Mouse (Mus musculus) embryonic facial prominence, embryonic 13.5 days (tissue): ENCODE measurements around the gene Ncapd2. TPM values are rescaled to one million over a fixed set of nuclear protein-coding genes. Genes with fewer than 3 reads are reported as not detected.

Source experiments
- ATAC-seq: fragments of 200-750 bp; cut with Nextera tagmentation; 2 replicates; pipeline ENCODE4 v1.8.0; 2017; ENCODE audit warnings: low read depth; ENCODE audit not compliant: insufficient number of reproducible peaks, insufficient read depth, low FRiP score, low TSS enrichment
- H3K27ac ChIP-seq: fragments of 300-500 bp; sonication (generic); 2 replicates; pipeline ENCODE4 v1.5.1; 2015; ENCODE audit warnings: moderate library complexity, mild to moderate bottlenecking, inconsistent platforms
- H3K27me3 ChIP-seq: fragments of 300-500 bp; sonication (generic); 2 replicates; pipeline ENCODE4 v1.6.1; 2015; ENCODE audit warnings: mild to moderate bottlenecking, inconsistent platforms
- H3K36me3 ChIP-seq: fragments of 300-500 bp; sonication (generic); 2 replicates; pipeline ENCODE4 v1.6.1; 2015; ENCODE audit warnings: mild to moderate bottlenecking, inconsistent platforms
- H3K4me1 ChIP-seq: fragments of 300-500 bp; sonication (generic); 2 replicates; pipeline ENCODE4 v1.6.1; 2015; ENCODE audit warnings: inconsistent platforms
- H3K4me2 ChIP-seq: fragments of 300-500 bp; sonication (generic); 2 replicates; pipeline ENCODE4 v1.6.1; 2015; ENCODE audit warnings: moderate library complexity, mild to moderate bottlenecking, inconsistent platforms
- H3K4me3 ChIP-seq: fragments of 300-500 bp; sonication (generic); 2 replicates; pipeline ENCODE4 v1.5.1; 2015; ENCODE audit warnings: mild to moderate bottlenecking, inconsistent platforms
- H3K9ac ChIP-seq: fragments of 300-500 bp; sonication (generic); 2 replicates; pipeline ENCODE4 v1.6.1; 2015; ENCODE audit warnings: mild to moderate bottlenecking, inconsistent platforms
- H3K9me3 ChIP-seq: fragments of 300-500 bp; sonication (generic); 2 replicates; pipeline ENCODE4 v1.6.1; 2016; ENCODE audit warnings: inconsistent platforms
- WGBS: fragments of 180-500 bp; shearing (Covaris S2); methylation state at CpG from one replicate; pipeline ENCODE4 v1.1.7; 2015; ENCODE audit warnings: mixed read lengths; 5-methylcytosine and 5-hydroxymethylcytosine counted together
- polyA plus RNA-seq: library from polyadenylated mRNA; unstranded; fragments of >200 nt; fragmentation: Nextera tagmentation; extraction: Ambion mirVana; gene quantifications from 2 replicates; pipeline ENCODE4 v1.2.1, GENCODE M21; 2015

Ncapd2 gene
- polyA plus RNA-seq, 1 experiment from 2014 or later = 150 TPM

- Histone ChIP-seq H3K27me3 (no peaks in the 10 kb centered on the region), H3K27ac (no peak overlapping the region), H3K9me3 (no peaks in the 10 kb centered on the region), H3K4me1 (no peaks in the 10 kb centered on the region), H3K4me2 (no peak overlapping the region), H3K4me3 (no peak overlapping the region), H3K36me3 (peaks cover 59% of the 10 kb centered on the region), H3K9ac (no peak overlapping the region)
- ATAC-seq = no peak
Measured at GRCm38 (mm10) chr6:125154550-125154949, 37.0 kb downstream of the Ncapd2 start.

DNA sequence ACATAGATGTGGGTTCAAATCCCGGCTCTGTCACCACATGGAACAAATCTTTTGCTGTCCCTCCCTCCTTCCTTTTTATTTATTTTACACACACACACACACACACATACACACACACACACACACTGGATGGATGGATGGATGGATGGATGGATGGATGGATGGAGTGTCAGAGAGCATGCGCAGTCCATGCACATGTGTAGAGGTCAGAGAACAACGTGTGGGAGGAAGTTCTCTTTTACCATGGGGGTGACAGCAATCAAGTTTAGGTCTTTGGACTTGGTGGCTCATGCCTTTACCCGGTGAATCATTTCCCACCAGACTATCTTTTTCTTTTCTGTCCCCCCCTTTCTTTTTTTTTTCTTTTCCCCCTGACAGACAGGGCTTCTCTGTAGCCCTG lies 37.8 kb downstream of the Ncapd2 start:
- WGBS = 87% methylated on average over 4 of the region's 4 CpGs
- H3K27me3 ChIP-seq = no peaks in the 10 kb centered on the region
- H3K9me3 ChIP-seq = no peaks in the 10 kb centered on the region
- no peak overlapping the region for H3K4me2 ChIP-seq
- peaks cover 3% of the 10 kb centered on the region; the same call in 1 of the 2 replicates for H3K4me1 ChIP-seq
- no peak for ATAC-seq
- peaks cover 54% of the 10 kb centered on the region for H3K36me3 ChIP-seq
- H3K27ac ChIP-seq = no peak overlapping the region
- 0 out of 2 replicates have a peak overlapping the region, but pooled peaks have one; percentile 27 for H3K9ac ChIP-seq
- no peak overlapping the region for H3K4me3 ChIP-seq

- H3K9ac ChIP-seq = no peak overlapping the region
- H3K4me1 ChIP-seq = peaks cover 10% of the 10 kb centered on the region
- H3K9me3 ChIP-seq = no peaks in the 10 kb centered on the region
- H3K4me3 ChIP-seq = no peak overlapping the region
- no peak for ATAC-seq
- H3K27me3 ChIP-seq = no peaks in the 10 kb centered on the region
- peaks cover 53% of the 10 kb centered on the region for H3K36me3 ChIP-seq
- H3K4me2 ChIP-seq = no peak overlapping the region
- H3K27ac ChIP-seq = no peak overlapping the region
- WGBS = 70% methylated on average over 5 of the region's 5 CpGs
Measured at GRCm38 (mm10) chr6:125153018-125153389, 38.5 kb downstream of the Ncapd2 start.

DNA sequence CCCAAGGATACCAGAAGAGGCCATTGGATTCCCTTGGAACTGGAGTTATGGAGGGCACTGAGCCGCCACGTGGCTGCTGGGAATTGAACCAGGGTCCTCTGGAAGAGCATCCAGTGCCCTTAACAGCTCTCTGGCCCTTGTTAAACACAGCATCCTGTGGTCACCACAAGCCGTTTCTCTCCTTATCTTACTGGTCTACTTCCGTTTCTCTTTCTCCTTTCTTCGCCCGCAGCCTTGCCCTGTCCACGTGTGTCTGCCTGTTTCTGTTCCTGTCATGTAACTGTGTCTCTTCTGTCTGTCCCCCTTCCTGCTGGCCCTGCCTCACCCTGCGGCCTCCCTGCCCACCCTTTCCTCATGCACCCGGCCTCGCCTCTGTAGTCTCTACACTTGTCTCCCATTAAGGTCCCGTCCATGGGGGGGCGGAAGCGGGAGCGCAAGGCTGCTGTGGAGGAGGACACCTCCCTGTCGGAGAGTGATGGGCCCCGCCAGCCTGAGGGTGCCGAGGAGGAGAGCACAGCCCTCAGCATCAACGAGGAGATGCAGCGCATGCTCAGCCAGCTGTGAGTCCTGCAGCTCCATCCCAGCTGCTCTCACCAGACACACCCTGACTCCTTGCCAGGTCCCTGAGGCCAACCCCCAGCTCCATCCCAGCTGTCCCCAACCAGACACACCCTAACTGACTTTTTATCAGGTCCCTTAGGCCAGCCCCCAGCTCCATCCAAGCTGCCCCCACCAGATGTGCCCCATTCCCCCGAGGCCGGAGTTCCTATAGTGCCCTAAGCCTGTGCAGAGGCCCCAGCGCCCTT lies 39.1 kb downstream of the Ncapd2 start:
- Histone ChIP-seq H3K4me1 (peaks cover 16% of the 10 kb centered on the region), H3K4me3 (no peak overlapping the region), H3K27ac (no peak overlapping the region), H3K9ac (no peak overlapping the region), H3K9me3 (no peaks in the 10 kb centered on the region), H3K4me2 (no peak overlapping the region), H3K27me3 (no peaks in the 10 kb centered on the region), H3K36me3 (peaks cover 48% of the 10 kb centered on the region)
- no peak for ATAC-seq
- 79% methylated on average over 22 of the region's 22 CpGs for WGBS

- ATAC-seq = no peak
- H3K27me3 ChIP-seq = no peaks in the 10 kb centered on the region
- H3K9ac ChIP-seq = peak overlapping the region; percentile 16; the same call in 1 of the 2 replicates
- WGBS = 81% methylated on average over 7 of the region's 7 CpGs
- no peak overlapping the region for H3K4me2 ChIP-seq
- no peak overlapping the region for H3K27ac ChIP-seq
- no peak overlapping the region for H3K4me3 ChIP-seq
- H3K36me3 ChIP-seq = peaks cover 40% of the 10 kb centered on the region
- H3K4me1 ChIP-seq = peaks cover 35% of the 10 kb centered on the region
- H3K9me3 ChIP-seq = no peaks in the 10 kb centered on the region
Measured at GRCm38 (mm10) chr6:125149569-125149950, 41.9 kb downstream of the Ncapd2 start.

DNA sequence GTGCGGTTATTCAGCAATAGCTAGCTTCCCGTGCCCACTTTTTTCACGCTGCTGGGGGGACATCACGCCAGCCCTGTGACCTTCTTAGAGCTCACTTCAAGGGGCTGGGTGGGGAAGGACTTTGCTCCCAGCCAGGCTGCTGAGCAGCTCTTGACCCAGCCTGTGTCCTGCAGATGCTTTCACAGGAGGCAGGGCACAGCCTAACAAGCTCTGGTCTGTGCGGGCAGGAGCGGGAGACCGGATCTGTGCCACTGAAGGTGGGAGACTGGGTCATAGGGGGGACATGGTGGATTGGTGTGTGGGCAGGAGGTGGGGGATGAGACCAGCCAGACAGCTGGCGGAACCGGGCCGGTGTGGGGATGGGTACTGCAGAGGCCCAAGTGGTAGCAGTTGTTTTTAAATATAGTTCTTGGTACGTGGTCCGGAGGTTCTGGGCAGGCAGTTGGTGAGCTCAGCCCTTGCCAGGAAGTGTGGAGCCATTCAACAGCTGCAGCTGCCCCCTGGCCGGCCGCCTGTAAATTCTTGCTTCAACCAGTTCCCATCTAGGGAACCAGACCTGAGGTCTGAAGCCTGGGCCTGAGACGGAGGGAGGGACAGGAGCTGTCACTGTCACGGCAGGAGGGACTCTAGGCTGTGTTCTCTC lies 42.5 kb downstream of the Ncapd2 start:
- Histone ChIP-seq H3K9ac (peak overlapping the region; percentile 16; the same call in 1 of the 2 replicates), H3K4me2 (0 out of 2 replicates have a peak overlapping the region, but pooled peaks have one; percentile 18), H3K27me3 (no peaks in the 10 kb centered on the region), H3K27ac (no peak overlapping the region; the same call in 1 of the 2 replicates), H3K4me3 (no peak overlapping the region), H3K9me3 (no peaks in the 10 kb centered on the region), H3K4me1 (peaks cover 35% of the 10 kb centered on the region), H3K36me3 (peaks cover 42% of the 10 kb centered on the region)
- ATAC-seq = no peak
- 78% methylated on average over 16 of the region's 16 CpGs for WGBS

- H3K9me3 ChIP-seq = no peaks in the 10 kb centered on the region
- H3K4me2 ChIP-seq = peak overlapping the region; percentile 18
- H3K27me3 ChIP-seq = no peaks in the 10 kb centered on the region
- ATAC-seq = no peak
- H3K27ac ChIP-seq = 0 out of 2 replicates have a peak overlapping the region, but pooled peaks have one; percentile 33
- H3K4me1 ChIP-seq = peaks cover 35% of the 10 kb centered on the region
- H3K4me3 ChIP-seq = no peak overlapping the region
- peak overlapping the region; percentile 51; the same call in 1 of the 2 replicates for H3K9ac ChIP-seq
- H3K36me3 ChIP-seq = peaks cover 41% of the 10 kb centered on the region
- 68% methylated on average over 18 of the region's 18 CpGs for WGBS
Measured at GRCm38 (mm10) chr6:125148251-125148925, 43.1 kb downstream of the Ncapd2 start.

- H3K27me3 ChIP-seq = no peaks in the 10 kb centered on the region
- no peak for ATAC-seq
- WGBS = 56% methylated on average over 10 of the region's 10 CpGs
- H3K9ac ChIP-seq = 0 out of 2 replicates have a peak overlapping the region, but pooled peaks have one; percentile 17
- H3K9me3 ChIP-seq = no peaks in the 10 kb centered on the region
- no peak overlapping the region; the same call in 1 of the 2 replicates for H3K27ac ChIP-seq
- peak overlapping the region; percentile 93; the same call in 1 of the 2 replicates for H3K4me2 ChIP-seq
- peak overlapping the region; percentile 8; the same call in 1 of the 2 replicates for H3K4me3 ChIP-seq
- peaks cover 41% of the 10 kb centered on the region for H3K36me3 ChIP-seq
- H3K4me1 ChIP-seq = peaks cover 35% of the 10 kb centered on the region
Measured at GRCm38 (mm10) chr6:125147329-125147728, 44.2 kb downstream of the Ncapd2 start.

DNA sequence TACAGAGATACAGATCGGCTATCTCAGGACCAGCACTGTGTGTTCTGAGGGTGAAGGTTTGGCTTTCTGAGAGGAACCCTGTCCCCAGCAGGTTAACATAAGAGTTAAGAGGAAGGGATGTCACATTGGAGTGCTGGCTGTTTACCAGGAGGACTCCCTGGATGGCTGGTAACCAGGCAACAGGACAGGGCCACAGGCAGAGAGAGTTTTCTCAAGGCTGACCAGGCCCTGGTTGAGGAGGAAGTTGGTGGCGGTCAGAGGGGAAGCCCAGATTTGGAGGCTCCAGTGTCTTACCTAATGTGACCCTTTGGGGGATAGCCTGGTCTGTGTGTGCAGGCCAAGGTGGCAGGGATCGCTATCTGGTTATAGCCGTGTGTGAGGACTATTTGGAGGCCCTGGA lies 44.7 kb downstream of the Ncapd2 start:
- H3K27me3 ChIP-seq = no peaks in the 10 kb centered on the region
- peaks cover 42% of the 10 kb centered on the region for H3K36me3 ChIP-seq
- 86% methylated on average over 4 of the region's 4 CpGs for WGBS
- ATAC-seq = no peak
- H3K4me2 ChIP-seq = peak overlapping the region; percentile 93
- H3K4me1 ChIP-seq = peaks cover 35% of the 10 kb centered on the region
- H3K9me3 ChIP-seq = no peaks in the 10 kb centered on the region
- H3K27ac ChIP-seq = no peak overlapping the region; the same call in 1 of the 2 replicates
- H3K4me3 ChIP-seq = peak overlapping the region; percentile 73
- peak overlapping the region; percentile 88 for H3K9ac ChIP-seq

DNA sequence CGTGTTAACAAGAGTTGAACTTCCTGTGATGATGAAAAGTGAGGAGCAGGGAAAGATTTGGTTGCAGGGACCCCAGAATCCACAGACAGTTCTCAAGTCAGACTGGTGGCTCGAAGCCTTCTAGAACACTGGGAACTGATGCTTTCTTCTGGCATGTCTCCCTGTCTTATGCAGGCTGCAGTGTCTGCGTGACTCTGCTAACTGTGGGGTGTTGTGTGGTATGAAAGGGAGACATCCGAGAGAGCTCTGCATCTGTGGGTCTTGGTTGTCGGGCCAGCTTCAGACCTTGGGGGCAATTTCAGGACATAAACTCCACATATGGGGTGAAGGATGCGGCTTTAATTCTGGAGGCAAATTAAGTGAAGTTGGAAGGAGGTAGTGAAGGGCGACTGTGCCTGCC lies 45.4 kb downstream of the Ncapd2 start:
- H3K4me1 ChIP-seq = peaks cover 35% of the 10 kb centered on the region
- peaks cover 42% of the 10 kb centered on the region for H3K36me3 ChIP-seq
- H3K4me2 ChIP-seq = peak overlapping the region; percentile 93
- WGBS = 49% methylated on average over 7 of the region's 7 CpGs
- H3K27ac ChIP-seq = peak overlapping the region; percentile 87; the same call in 1 of the 2 replicates
- peak overlapping the region; percentile 73 for H3K4me3 ChIP-seq
- ATAC-seq = no peak
- H3K27me3 ChIP-seq = no peaks in the 10 kb centered on the region
- peak overlapping the region; percentile 88 for H3K9ac ChIP-seq
- H3K9me3 ChIP-seq = no peaks in the 10 kb centered on the region

GRCm38 (mm10) chr6:125145479-125145951 lies 46.0 kb downstream of the Ncapd2 start:
- peaks cover 44% of the 10 kb centered on the region for H3K36me3 ChIP-seq
- H3K4me1 ChIP-seq = peaks cover 35% of the 10 kb centered on the region
- H3K9ac ChIP-seq = peak overlapping the region; percentile 88
- H3K27ac ChIP-seq = peak overlapping the region; percentile 87
- peak overlapping the region; percentile 73 for H3K4me3 ChIP-seq
- WGBS = 3% methylated on average over 35 of the region's 35 CpGs
- no peaks in the 10 kb centered on the region for H3K9me3 ChIP-seq
- peak overlapping the region; percentile 93 for H3K4me2 ChIP-seq
- peak; percentile 44; the same call in 1 of the 2 replicates for ATAC-seq
- H3K27me3 ChIP-seq = no peaks in the 10 kb centered on the region
